Mouse (Mus musculus) urinary bladder, postnatal 4 days (tissue): Measurements from ENCODE around the gene Ddx1.
A peak's percentile ranks its signal among the peaks of the same experiment; 100 is the strongest.

Experiments
- DNase-seq, 2 experiments: peaks; one replicate each; pipeline ENCODE4 v3.0.0; 2021 to 2022; ENCODE audit warnings: low spot score in 2 of 2

Ddx1 gene

GRCm38 (mm10) chr12:13248691-13249572 lies at the start of gene Ddx1:
Ddx1 (minus strand) TSS chr12:13249213.
- DNase-seq, result peak; percentile 75 to 80

GRCm38 (mm10) chr12:13293421-13293881 lies 44.4 kb upstream of the Ddx1 start:
- DNase-seq, result no peak

GRCm38 (mm10) chr12:13291453-13291852 lies 42.4 kb upstream of the Ddx1 start:
- no peak for DNase-seq

- DNase-seq, result no peak
These were observed 20.8 kb upstream of the Ddx1 start for GRCm38 (mm10) chr12:13269570-13270390.

GRCm38 (mm10) chr12:13268826-13269449 lies 19.9 kb upstream of the Ddx1 start, which contains the start of gene Nbas:
Nbas (plus strand) TSS chr12:13269133.
- peak; percentile 79 to 89 for DNase-seq

- DNase-seq, result no peak
These were observed 19.4 kb upstream of the Ddx1 start for GRCm38 (mm10) chr12:13268412-13268811.

- no peak for DNase-seq
These were observed 6.7 kb upstream of the Ddx1 start for GRCm38 (mm10) chr12:13255701-13256100.

- DNase-seq, result no peak
These were observed 6.1 kb upstream of the Ddx1 start for GRCm38 (mm10) chr12:13255068-13255467.

GRCm38 (mm10) chr12:13249573-13249919 lies 533 bp upstream of the Ddx1 start:
- DNase-seq, result no peak

- DNase-seq, result no peak
These were observed 6.6 kb downstream of the Ddx1 start for GRCm38 (mm10) chr12:13242453-13242852.

GRCm38 (mm10) chr12:13218101-13218514 lies 30.9 kb downstream of the Ddx1 start:
- DNase-seq, result no peak

- DNase-seq, result no peak
These were observed 31.4 kb downstream of the Ddx1 start for GRCm38 (mm10) chr12:13217568-13217967.

- DNase-seq, result no peak
These were observed 32.4 kb downstream of the Ddx1 start for GRCm38 (mm10) chr12:13216501-13217103.

- DNase-seq, result peak; percentile 69 to 81
These were observed 34.4 kb downstream of the Ddx1 start for GRCm38 (mm10) chr12:13214345-13215278.

GRCm38 (mm10) chr12:13211746-13212482 lies 37.1 kb downstream of the Ddx1 start:
- peak in 1 of 2 experiments; percentile 33 for DNase-seq

GRCm38 (mm10) chr12:13209692-13210377 lies 39.2 kb downstream of the Ddx1 start:
- no peak for DNase-seq

GRCm38 (mm10) chr12:13208983-13209451 lies 40.0 kb downstream of the Ddx1 start:
- DNase-seq, result no peak

- no peak for DNase-seq
These were observed 40.5 kb downstream of the Ddx1 start for GRCm38 (mm10) chr12:13208517-13208916.

- DNase-seq, result no peak
These were observed 41.9 kb downstream of the Ddx1 start for GRCm38 (mm10) chr12:13207099-13207498.
